Mouse (Mus musculus) G1E (cell line): ENCODE data around the gene Ncf4.

Source experiments
- CTCF ChIP-seq: IDR thresholded peaks from 2 replicates; pipeline ENCODE4 v1.5.1; 2012; ENCODE audit warnings: low read depth, low read length, inconsistent platforms, mixed read lengths
- GATA1 ChIP-seq: IDR thresholded peaks from 2 replicates; pipeline ENCODE4 v1.6.1; 2012; ENCODE audit warnings: borderline replicate concordance, low read length, inconsistent platforms, mixed read lengths
- TAL1 ChIP-seq: conservative IDR thresholded peaks from 2 replicates; pipeline ENCODE4 v1.6.1; 2012; ENCODE audit warnings: low read depth, low read length, inconsistent platforms, mixed read lengths

GRCm38 (mm10) chr15:78246143-78247116 is 1.8 kb downstream of the Ncf4 start:
- no peak for TF ChIP-seq GATA1
- no peak for TF ChIP-seq CTCF
- no peak for TF ChIP-seq TAL1
